19 mouse cellular contexts compared by ENCODE assay signal in genomic region chr13:18153949-18154582, GRCm38 (mm10).
"Had no signal": no experiment of that assay in that cellular context is flagged by ENCODE, and none has a peak within 500 bp of the region (broad histone marks: within the 10 kb centered on the region; RNA-seq: fewer than 3 reads in every experiment).

No protein-coding gene starts in this region.

- H3K4me1 ChIP-seq: limb, embryonic 12.5 days; limb, embryonic 15.5 days; neural tube, embryonic 12.5 days; neural tube, embryonic 15.5 days had no signal

- H3K27ac ChIP-seq: limb, embryonic 12.5 days; limb, embryonic 15.5 days; liver, embryonic 14.5 days; macrophage; neural tube, embryonic 12.5 days; neural tube, embryonic 15.5 days had no signal

- H3K9me3 ChIP-seq: limb, embryonic 12.5 days; limb, embryonic 15.5 days; neural tube, embryonic 12.5 days; neural tube, embryonic 15.5 days had no signal

- H3K36me3 ChIP-seq: limb, embryonic 12.5 days; limb, embryonic 15.5 days; neural tube, embryonic 12.5 days; neural tube, embryonic 15.5 days had no signal

- DNase-seq: kidney, adult 18-20 months; kidney, adult 9 months; kidney, postnatal 14 days; kidney, postnatal 4 days; left cerebral cortex, postnatal 4 days; liver, postnatal 0 days; lung, embryonic 14.5 days; right cerebral cortex, adult 18-20 months; right cerebral cortex, postnatal 14 days; right cerebral cortex, postnatal 4 days; thymus, postnatal 25 days had no signal

- H3K27me3 ChIP-seq: limb, embryonic 12.5 days; limb, embryonic 15.5 days; neural tube, embryonic 12.5 days; neural tube, embryonic 15.5 days had no signal

- H3K4me3 ChIP-seq: limb, embryonic 12.5 days; limb, embryonic 15.5 days; neural tube, embryonic 12.5 days; neural tube, embryonic 15.5 days had no signal

- ATAC-seq: liver, postnatal 0 days; lung, postnatal 0 days had no signal

- H3K4me2 ChIP-seq: limb, embryonic 12.5 days; limb, embryonic 15.5 days; liver, embryonic 11.5 days; lung, embryonic 14.5 days; neural tube, embryonic 12.5 days; neural tube, embryonic 15.5 days had no signal

- H3K9ac ChIP-seq: limb, embryonic 12.5 days; limb, embryonic 15.5 days; liver, embryonic 14.5 days; liver, postnatal 0 days; lung, embryonic 14.5 days; neural tube, embryonic 12.5 days; neural tube, embryonic 15.5 days had no signal
